Mouse (Mus musculus): ENCODE results near the gene Cst10. TPM values are rescaled to one million over a fixed set of nuclear protein-coding genes. Genes with fewer than 3 reads are reported as not detected.

Gene Cst10
- polyA plus RNA-seq (2015; fragmentation: Nextera tagmentation; extraction: Ambion mirVana): 0.19 TPM in 1 of 2 replicates, not detected in the other

DNA sequence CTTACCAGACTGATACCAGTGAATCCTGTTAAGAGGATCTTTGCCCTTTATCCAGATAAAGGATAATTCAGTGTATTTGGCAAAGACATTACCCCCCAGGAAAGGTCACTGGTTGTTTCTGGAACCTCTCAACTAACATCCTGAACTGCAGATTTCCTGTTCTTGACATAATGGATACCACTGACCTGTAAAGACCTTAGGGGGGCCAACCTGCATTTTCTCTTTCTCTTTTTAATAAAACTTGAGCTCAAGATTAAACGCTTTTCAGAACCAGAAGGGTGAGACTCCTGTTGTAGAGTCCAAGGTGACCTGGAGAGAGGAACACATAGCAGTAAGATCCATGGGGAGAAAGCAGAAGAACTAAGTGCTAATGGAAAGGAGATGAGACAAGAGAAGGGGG is at the start of gene Cst10:
TSS of gene Cst10 (plus strand) at position 301 of the 400 bp plus-strand sequence.
- Histone ChIP-seq H3K27ac (no peak within 1 kb of the TSS), H3K4me2 (replicated peaks) (no peak within 1 kb of the TSS), H3K4me3 (no peak within 1 kb of the TSS), H3K9ac (no peak within 1 kb of the TSS), H3K27me3 (no peaks in the 10 kb centered on the region), H3K4me1 (no peaks in the 10 kb centered on the region), H3K36me3 (no peaks in the 10 kb centered on the region), H3K9me3 (no peaks in the 10 kb centered on the region)
- ATAC-seq (ENCODE audit: low FRiP score, low read depth): no peak
- WGBS: 82% methylated on average over 1 of the region's 1 CpGs

DNA sequence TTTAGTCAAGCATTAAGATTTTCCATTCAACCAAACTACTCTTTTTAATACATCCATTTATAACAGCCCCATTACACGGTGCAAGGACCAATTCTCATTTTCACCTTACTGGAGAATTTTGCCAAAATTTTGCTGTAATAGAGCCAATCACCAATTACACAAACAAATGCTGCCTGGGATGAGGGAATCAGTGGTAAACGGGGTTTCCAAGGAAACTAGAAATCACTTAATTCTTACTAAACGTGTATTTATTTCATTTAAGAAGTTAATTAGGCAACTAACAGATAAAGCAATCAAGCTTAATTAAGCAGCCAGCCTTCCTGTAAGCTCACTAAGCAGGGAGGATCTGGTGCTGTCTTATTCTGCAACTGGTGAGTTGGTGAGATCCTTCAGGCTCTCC is 11.9 kb upstream of the Cst10 start:
- no peaks in the 10 kb centered on the region for H3K4me1 ChIP-seq
- H3K4me2 ChIP-seq (replicated peaks): no peak overlapping the region
- H3K27ac ChIP-seq: no peak overlapping the region
- 52% methylated on average over 3 of the region's 3 CpGs for WGBS
- H3K9me3 ChIP-seq: no peaks in the 10 kb centered on the region
- no peak overlapping the region for H3K4me3 ChIP-seq
- no peaks in the 10 kb centered on the region for H3K27me3 ChIP-seq
- no peak overlapping the region for H3K9ac ChIP-seq
- ATAC-seq (ENCODE audit: low FRiP score, low read depth): no peak
- no peaks in the 10 kb centered on the region for H3K36me3 ChIP-seq

DNA sequence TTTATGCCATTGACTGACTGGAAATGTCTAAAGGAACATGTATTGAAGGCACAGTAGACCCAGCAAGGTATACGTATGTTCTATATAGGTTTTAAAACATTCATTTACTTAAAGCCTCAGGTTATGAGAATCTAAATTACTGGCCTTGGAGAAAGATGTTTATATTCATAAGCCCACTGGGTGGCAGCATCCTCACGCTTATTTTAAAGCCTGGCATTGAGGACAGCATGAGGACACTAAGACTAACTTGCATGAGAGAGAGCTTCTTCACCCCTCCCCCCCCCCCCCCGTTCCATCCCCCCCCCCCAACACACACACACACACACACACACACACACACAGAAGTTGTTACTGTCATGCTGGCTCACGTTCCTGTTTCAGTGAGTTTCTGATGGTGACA is 17.7 kb downstream of the Cst10 start:
- Histone ChIP-seq H3K27me3 (no peaks in the 10 kb centered on the region), H3K4me3 (no peak overlapping the region), H3K9me3 (no peaks in the 10 kb centered on the region), H3K36me3 (no peaks in the 10 kb centered on the region), H3K4me2 (replicated peaks) (no peak overlapping the region), H3K27ac (no peak overlapping the region), H3K4me1 (no peaks in the 10 kb centered on the region), H3K9ac (no peak overlapping the region)
- no peak for ATAC-seq (ENCODE audit: low FRiP score, low read depth)
- 30% methylated on average over 3 of the region's 4 CpGs for WGBS

Measured in limb, embryonic 13.5 days (tissue).